Mouse (Mus musculus): Measurements from ENCODE around the gene Map4k1. TPM values are rescaled to one million over a fixed set of nuclear protein-coding genes. Genes with fewer than 3 reads are reported as not detected.

The Map4k1 gene
- polyA plus RNA-seq, 1 experiment: 11.7 TPM

GRCm38 (mm10) chr7:29041194-29041593 is 59.3 kb downstream of the Map4k1 start:
- H3K9me3 ChIP-seq (ENCODE audit: control insufficient read depth, low read length): peaks cover 11% of the 10 kb centered on the region
- H3K4me1 ChIP-seq (ENCODE audit: control insufficient read depth): peaks cover 28% of the 10 kb centered on the region
- peaks cover 9% of the 10 kb centered on the region for H3K36me3 ChIP-seq (ENCODE audit: control insufficient read depth)
- no peaks in the 10 kb centered on the region for H3K27me3 ChIP-seq (ENCODE audit: control insufficient read depth)
- no peak overlapping the region for H3K4me3 ChIP-seq (replicated peaks)
- TF ChIP-seq TAL1 (IDR thresholded peaks at IDR 0.05; ENCODE audit: low read length) (no peak), GATA1 (IDR thresholded peaks at IDR 0.05; ENCODE audit: low read length) (no peak)

- TF ChIP-seq GATA1 (IDR thresholded peaks at IDR 0.05; ENCODE audit: low read length) (no peak), TAL1 (IDR thresholded peaks at IDR 0.05; ENCODE audit: low read length) (no peak)
- H3K4me1 ChIP-seq (ENCODE audit: control insufficient read depth): peaks cover 28% of the 10 kb centered on the region
Measured at GRCm38 (mm10) chr7:29043016-29043673, 61.3 kb downstream of the Map4k1 start.

GRCm38 (mm10) chr7:29043674-29044057 is 61.8 kb downstream of the Map4k1 start:
- no peaks in the 10 kb centered on the region for H3K27me3 ChIP-seq (ENCODE audit: control insufficient read depth)
- H3K4me3 ChIP-seq (replicated peaks): no peak overlapping the region
- H3K4me1 ChIP-seq (ENCODE audit: control insufficient read depth): peaks cover 26% of the 10 kb centered on the region
- peaks cover 9% of the 10 kb centered on the region for H3K36me3 ChIP-seq (ENCODE audit: control insufficient read depth)
- H3K9me3 ChIP-seq (ENCODE audit: control insufficient read depth, low read length): peaks cover 15% of the 10 kb centered on the region
- TF ChIP-seq GATA1 (IDR thresholded peaks at IDR 0.05; ENCODE audit: low read length): no peak
- TF ChIP-seq TAL1 (IDR thresholded peaks at IDR 0.05; ENCODE audit: low read length): no peak

More at GRCm38 (mm10) chr7:29043016-29043673, 61.3 kb downstream of the Map4k1 start:
- Histone ChIP-seq H3K27me3 (ENCODE audit: control insufficient read depth) (no peaks in the 10 kb centered on the region), H3K36me3 (ENCODE audit: control insufficient read depth) (peaks cover 9% of the 10 kb centered on the region), H3K9me3 (ENCODE audit: control insufficient read depth, low read length) (peaks cover 12% of the 10 kb centered on the region), H3K4me3 (replicated peaks) (no peak overlapping the region)

GRCm38 (mm10) chr7:29044302-29044701 is 62.5 kb downstream of the Map4k1 start:
- Histone ChIP-seq H3K9me3 (ENCODE audit: control insufficient read depth, low read length) (peaks cover 15% of the 10 kb centered on the region), H3K4me1 (ENCODE audit: control insufficient read depth) (peaks cover 26% of the 10 kb centered on the region), H3K27me3 (ENCODE audit: control insufficient read depth) (no peaks in the 10 kb centered on the region), H3K4me3 (replicated peaks) (no peak overlapping the region), H3K36me3 (ENCODE audit: control insufficient read depth) (peaks cover 9% of the 10 kb centered on the region)
- no peak for TF ChIP-seq TAL1 (IDR thresholded peaks at IDR 0.05; ENCODE audit: low read length)
- TF ChIP-seq GATA1 (IDR thresholded peaks at IDR 0.05; ENCODE audit: low read length): no peak

- Histone ChIP-seq H3K4me3 (replicated peaks) (no peak overlapping the region), H3K36me3 (ENCODE audit: control insufficient read depth) (peaks cover 9% of the 10 kb centered on the region), H3K27me3 (ENCODE audit: control insufficient read depth) (peaks cover 2% of the 10 kb centered on the region; the same call in 1 of the 2 replicates), H3K9me3 (ENCODE audit: control insufficient read depth, low read length) (peaks cover 15% of the 10 kb centered on the region), H3K4me1 (ENCODE audit: control insufficient read depth) (peaks cover 13% of the 10 kb centered on the region)
- TF ChIP-seq TAL1 (IDR thresholded peaks at IDR 0.05; ENCODE audit: low read length): no peak
- no peak for TF ChIP-seq GATA1 (IDR thresholded peaks at IDR 0.05; ENCODE audit: low read length)
Measured at GRCm38 (mm10) chr7:29046533-29046932, 64.7 kb downstream of the Map4k1 start.

- Histone ChIP-seq H3K4me3 (replicated peaks) (no peak overlapping the region), H3K9me3 (ENCODE audit: control insufficient read depth, low read length) (peaks cover 4% of the 10 kb centered on the region), H3K36me3 (ENCODE audit: control insufficient read depth) (no peaks in the 10 kb centered on the region), H3K27me3 (ENCODE audit: control insufficient read depth) (peaks cover 16% of the 10 kb centered on the region), H3K4me1 (ENCODE audit: control insufficient read depth) (peaks cover 7% of the 10 kb centered on the region)
- no peak for TF ChIP-seq GATA1 (IDR thresholded peaks at IDR 0.05; ENCODE audit: low read length)
- no peak for TF ChIP-seq TAL1 (IDR thresholded peaks at IDR 0.05; ENCODE audit: low read length)
Measured at GRCm38 (mm10) chr7:29048070-29048469, 66.2 kb downstream of the Map4k1 start.

GRCm38 (mm10) chr7:29048615-29049014 is 66.8 kb downstream of the Map4k1 start:
- TF ChIP-seq GATA1 (IDR thresholded peaks at IDR 0.05; ENCODE audit: low read length) (no peak), TAL1 (IDR thresholded peaks at IDR 0.05; ENCODE audit: low read length) (no peak)
- Histone ChIP-seq H3K9me3 (ENCODE audit: control insufficient read depth, low read length) (peaks cover 4% of the 10 kb centered on the region; the same call in 1 of the 2 replicates), H3K4me1 (ENCODE audit: control insufficient read depth) (peaks cover 3% of the 10 kb centered on the region), H3K27me3 (ENCODE audit: control insufficient read depth) (peaks cover 21% of the 10 kb centered on the region), H3K4me3 (replicated peaks) (no peak overlapping the region), H3K36me3 (ENCODE audit: control insufficient read depth) (no peaks in the 10 kb centered on the region)

- TF ChIP-seq TAL1 (IDR thresholded peaks at IDR 0.05; ENCODE audit: low read length): no peak
- H3K36me3 ChIP-seq (ENCODE audit: control insufficient read depth): no peaks in the 10 kb centered on the region
- peaks cover 38% of the 10 kb centered on the region for H3K27me3 ChIP-seq (ENCODE audit: control insufficient read depth)
- H3K4me3 ChIP-seq (replicated peaks): no peak overlapping the region
- H3K4me1 ChIP-seq (ENCODE audit: control insufficient read depth): no peaks in the 10 kb centered on the region; the same call in 1 of the 2 replicates
- peaks cover 4% of the 10 kb centered on the region; the same call in 1 of the 2 replicates for H3K9me3 ChIP-seq (ENCODE audit: control insufficient read depth, low read length)
Measured at GRCm38 (mm10) chr7:29050797-29051196, 68.9 kb downstream of the Map4k1 start.

- no peak for TF ChIP-seq TAL1 (IDR thresholded peaks at IDR 0.05; ENCODE audit: low read length)
- Histone ChIP-seq H3K36me3 (ENCODE audit: control insufficient read depth) (no peaks in the 10 kb centered on the region), H3K4me3 (replicated peaks) (no peak overlapping the region), H3K4me1 (ENCODE audit: control insufficient read depth) (no peaks in the 10 kb centered on the region; the same call in 1 of the 2 replicates), H3K9me3 (ENCODE audit: control insufficient read depth, low read length) (peaks cover 4% of the 10 kb centered on the region; the same call in 1 of the 2 replicates), H3K27me3 (ENCODE audit: control insufficient read depth) (peaks cover 41% of the 10 kb centered on the region)
Measured at GRCm38 (mm10) chr7:29052821-29053220, 71.0 kb downstream of the Map4k1 start.

Other genes starting within 250 kb of the Map4k1 start
- 32.0 and 39.4 TPM in 2 replicates for gene Mrps12, start 240.2 kb upstream of the Map4k1 start, polyA plus RNA-seq (2012)
- 2.7 and 4.0 TPM in 2 replicates for gene Sars2, start 240.1 kb upstream of the Map4k1 start, polyA plus RNA-seq (2012)
- not detected in 2 replicates for gene Ccer2, start 225.9 kb upstream of the Map4k1 start, polyA plus RNA-seq (2012)
- gene Sirt2, start 215.3 kb upstream of the Map4k1 start, polyA plus RNA-seq (2012): 17.4 and 17.6 TPM in 2 replicates
- gene Nfkbib, start 214.5 kb upstream of the Map4k1 start, polyA plus RNA-seq (2012): 20.1 and 21.4 TPM in 2 replicates
- gene Rinl, start 193.1 kb upstream of the Map4k1 start, polyA plus RNA-seq (2012): 0.49 and 0.65 TPM in 2 replicates
- gene Hnrnpl, start 173.5 kb upstream of the Map4k1 start, polyA plus RNA-seq (2012): 24.2 and 25.1 TPM in 2 replicates
- gene Ech1, start 156.8 kb upstream of the Map4k1 start, polyA plus RNA-seq (2012): 0.67 and 2.1 TPM in 2 replicates
- 0.04 and 0.17 TPM in 2 replicates for gene Lgals4, start 148.2 kb upstream of the Map4k1 start, polyA plus RNA-seq (2012)
- not detected in 2 replicates for gene Lgals7, start 118.2 kb upstream of the Map4k1 start, polyA plus RNA-seq (2012)
- gene Capn12, start 100.6 kb upstream of the Map4k1 start, polyA plus RNA-seq (2012): 0.02 TPM in 1 of 2 replicates, not detected in the other
- 86.9 and 109 TPM in 2 replicates for gene Actn4, start 19.7 kb upstream of the Map4k1 start, polyA plus RNA-seq (2012)
- 17.8 and 48.0 TPM in 2 replicates for gene Eif3k, start 186 bp upstream of the Map4k1 start, polyA plus RNA-seq (2012)
- gene Ryr1, start 143.1 kb downstream of the Map4k1 start, polyA plus RNA-seq (2012): under 0.01 TPM in 1 of 2 replicates, not detected in the other
- gene Rasgrp4, start 152.8 kb downstream of the Map4k1 start, polyA plus RNA-seq (2012): 0.03 TPM in 1 of 2 replicates, not detected in the other
- gene Fam98c, start 174.2 kb downstream of the Map4k1 start, polyA plus RNA-seq (2012): 1.1 TPM in 2 replicates
- gene Ggn, start 188.2 kb downstream of the Map4k1 start, polyA plus RNA-seq (2012): 0.07 TPM in 1 of 2 replicates, not detected in the other
- 0.03 and 0.04 TPM in 2 replicates for gene Spred3, start 188.4 kb downstream of the Map4k1 start, polyA plus RNA-seq (2012)
- gene Psmd8, start 198.7 kb downstream of the Map4k1 start, polyA plus RNA-seq (2012): 11.2 and 15.7 TPM in 2 replicates
- gene Catsperg1, start 232.0 kb downstream of the Map4k1 start, polyA plus RNA-seq (2012): not detected in 2 replicates